Mouse (Mus musculus): ENCODE measurements around the gene Stub1. TPM values are rescaled to one million over a fixed set of nuclear protein-coding genes. Genes with fewer than 3 reads are reported as not detected.

The Stub1 gene
- total and polyA plus RNA-seq, 3 experiments = 74.0 to 99.7 TPM; not detected in 1

DNA sequence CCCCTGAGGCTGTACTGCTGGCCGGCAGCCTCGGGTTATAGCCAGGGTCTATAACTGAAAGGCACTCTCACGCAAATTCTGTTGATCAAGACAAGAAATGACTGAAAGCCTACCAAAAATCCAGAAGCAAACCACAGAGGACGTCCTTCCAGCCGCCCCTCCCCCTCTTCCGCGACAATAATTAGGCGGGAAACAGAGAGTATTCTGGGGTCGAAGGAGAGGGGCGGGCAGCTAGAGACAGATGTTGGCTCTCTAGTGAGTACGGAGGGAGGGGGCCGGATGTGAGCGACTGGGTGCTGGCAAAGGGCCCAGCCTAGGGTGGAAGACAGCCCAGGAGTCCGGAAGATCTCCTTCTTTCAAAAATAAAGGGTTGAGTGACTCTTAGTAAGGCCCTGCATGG lies 40.6 kb downstream of the Stub1 start, which contains the start of gene Fam173a (continued):
- TF ChIP-seq MXI1 (IDR thresholded peaks at IDR 0.05; ENCODE audit: low read depth, low read length) = 0 out of 2 replicates have a peak, but pooled peaks have one; percentile 14
- TF ChIP-seq MYB (IDR thresholded peaks at IDR 0.05; ENCODE audit: low read depth, low read length) = no peak
- no peak for TF ChIP-seq JUND (IDR thresholded peaks at IDR 0.05; ENCODE audit: low read depth, low read length)
- TF ChIP-seq TBP (IDR thresholded peaks at IDR 0.05; ENCODE audit: low read depth, low read length) = 0 out of 2 replicates have a peak, but pooled peaks have one; percentile 29
- peak; percentile 72; the same call in 1 of the 2 replicates for TF ChIP-seq ETS1 (IDR thresholded peaks at IDR 0.05; ENCODE audit: low read depth, low read length)

- Histone ChIP-seq H3K27ac (ENCODE audit: control insufficient read depth, low read depth, low read length) (peak overlapping the region; percentile 97), H3K4me3 (ENCODE audit: control insufficient read depth in 1 of 2, insufficient read depth in 1 of 2, low read depth in 2 of 2, low read length in 2 of 2) (peak overlapping the region; percentile 67 to 84), H3K27me3 (ENCODE audit: control insufficient read depth in 1 of 2, insufficient read depth in 2 of 2, low read length in 2 of 2) (no peaks in the 10 kb centered on the region), H3K4me1 (ENCODE audit: control insufficient read depth in 1 of 2, insufficient read depth in 2 of 2, low read length in 2 of 2) (peaks cover 0 to 24% of the 10 kb centered on the region in 2 experiments; a peak in 2 of 4 replicates), H3K9ac (ENCODE audit: control insufficient read depth, low read depth, low read length, poor library complexity, severe bottlenecking) (peak overlapping the region; percentile 87), H3K9me3 (replicated peaks; ENCODE audit: insufficient read depth, low read length) (no peaks in the 10 kb centered on the region), H3K79me2 (ENCODE audit: control insufficient read depth, insufficient read depth, low read length, poor library complexity) (peaks cover 20% of the 10 kb centered on the region), H3K36me3 (ENCODE audit: control insufficient read depth in 1 of 2, insufficient read depth in 2 of 2, low read length in 2 of 2) (peaks cover 0 to 5% of the 10 kb centered on the region in 2 experiments; a peak in 1 of 4 replicates)
- peak; percentile 95 for DNase-seq (ENCODE audit: low read depth, low spot score)
- TF ChIP-seq MXI1 (IDR thresholded peaks at IDR 0.05; ENCODE audit: low read depth, low read length) (peak; percentile 43; the same call in 1 of the 2 replicates), HCFC1 (IDR thresholded peaks at IDR 0.05; ENCODE audit: low read depth, low read length) (peak; percentile 92), NRF1 (IDR thresholded peaks at IDR 0.05; ENCODE audit: insufficient read depth, low read depth, low read length, poor library complexity, severe bottlenecking) (peak; percentile 32; the same call in 1 of the 2 replicates), MAZ (IDR thresholded peaks at IDR 0.05; ENCODE audit: low read depth, low read length) (peak; percentile 6; the same call in 1 of the 2 replicates), MAX (IDR thresholded peaks at IDR 0.05; ENCODE audit: low read length) (no peak), GATA1 (IDR thresholded peaks at IDR 0.05; ENCODE audit: low read depth, low read length) (peak; percentile 1; the same call in 1 of the 2 replicates), SIN3A (IDR thresholded peaks at IDR 0.05; ENCODE audit: low read length) (peak; percentile 81), CHD1 (IDR thresholded peaks at IDR 0.05; ENCODE audit: low read depth, low read length) (no peak; the same call in 1 of the 2 replicates), ELF1 (IDR thresholded peaks at IDR 0.05; ENCODE audit: low read depth, low read length) (peak; percentile 80), TAL1 (IDR thresholded peaks at IDR 0.05; ENCODE audit: low read length) (no peak), TBP (IDR thresholded peaks at IDR 0.05; ENCODE audit: low read depth, low read length) (peak; percentile 89), GABPA (IDR thresholded peaks at IDR 0.05; ENCODE audit: low read depth, low read length) (no peak), ZNF384 (IDR thresholded peaks at IDR 0.05; ENCODE audit: low read depth, low read length) (no peak), USF1 (IDR thresholded peaks at IDR 0.05; ENCODE audit: low read depth, low read length) (no peak), POLR2A (IDR thresholded peaks at IDR 0.05; ENCODE audit: control insufficient read depth in 1 of 2, insufficient read depth in 1 of 2, low read depth in 1 of 2, low read length in 2 of 2, poor library complexity in 1 of 2) (peak; percentile 55 to 82; a peak in 3 of 4 replicates), TCF12 (IDR thresholded peaks at IDR 0.05; ENCODE audit: low read depth, low read length) (peak; percentile 64), ETS1 (IDR thresholded peaks at IDR 0.05; ENCODE audit: low read depth, low read length) (peak; percentile 49; the same call in 1 of the 2 replicates), RAD21 (IDR thresholded peaks at IDR 0.05; ENCODE audit: low read depth, low read length) (no peak), ZC3H11A (IDR thresholded peaks at IDR 0.05; ENCODE audit: low read depth, low read length) (no peak), POLR2AphosphoS2 (IDR thresholded peaks at IDR 0.05; ENCODE audit: low read length) (peak; percentile 80), NELFE (IDR thresholded peaks at IDR 0.05; ENCODE audit: low read depth, low read length) (peak; percentile 86), EP300 (IDR thresholded peaks at IDR 0.05; ENCODE audit: low read depth in 1 of 2, low read length in 2 of 2) (peak in 1 of 2 experiments; percentile 36; a peak in 2 of 4 replicates), UBTF (IDR thresholded peaks at IDR 0.05; ENCODE audit: borderline replicate concordance, insufficient read depth, low read depth, low read length) (0 out of 2 replicates have a peak, but pooled peaks have one; percentile 67), KAT2A (conservative IDR thresholded peaks at IDR 0.05; ENCODE audit: low read depth, low read length) (no peak; the same call in 1 of the 2 replicates)
Observed at GRCm38 (mm10) chr17:25791843-25792527, 41.2 kb downstream of the Stub1 start.
